Mouse (Mus musculus): ENCODE measurements at regions not wholly inside any gene's neighbourhood (a gene's known extent, or its start where the extent isn't known, plus 50 kb on each side); places are given as distances from the start of the nearest gene placed in this dataset.

- intact Hi-C loops (cut with DNase I): no loop called here
- no peak for DNase-seq (ENCODE audit: low spot score in 2 of 2)
Observed at GRCm38 (mm10) chr19:33078681-33079360, 313.3 kb downstream of the Rnls start.

- DNase-seq (ENCODE audit: low spot score in 2 of 2): no peak
- intact Hi-C loops (cut with DNase I): no loop called here
Observed at GRCm38 (mm10) chr19:33079959-33080358, 312.1 kb downstream of the Rnls start.

GRCm38 (mm10) chr19:33081493-33081892 lies 310.6 kb downstream of the Rnls start:
- no peak for DNase-seq (ENCODE audit: low spot score in 2 of 2)
- intact Hi-C loops (cut with DNase I): no loop called here

- intact Hi-C loops (cut with DNase I): no loop called here
- DNase-seq (ENCODE audit: low spot score in 2 of 2): no peak
Observed at GRCm38 (mm10) chr19:33083371-33083770, 308.7 kb downstream of the Rnls start.

- intact Hi-C loops (cut with DNase I): no loop called here
- no peak for DNase-seq (ENCODE audit: low spot score in 2 of 2)
Observed at GRCm38 (mm10) chr19:33084683-33085082, 307.4 kb downstream of the Rnls start.

All from left cerebral cortex, postnatal 25 days (tissue).